Mouse (Mus musculus) liver, postnatal 0 days (tissue): ENCODE results near the gene Lipt2. TPM values are rescaled to one million over a fixed set of nuclear protein-coding genes. Genes with fewer than 3 reads are reported as not detected.

Source experiments
- ATAC-seq: fragments of 200-750 bp; cut with Nextera tagmentation; 2 replicates; pipeline ENCODE4 v1.8.0; 2017; ENCODE audit warnings: mild to moderate bottlenecking, moderate library complexity
- DNase-seq: peaks from one replicate; pipeline ENCODE4 v3.0.0-alpha.2; 2016
- H3K27ac ChIP-seq: fragments of 300-500 bp; sonication (generic); 2 replicates; pipeline ENCODE4 v1.5.1; 2014; ENCODE audit warnings: antibody characterized with exemption, moderate library complexity, mild to moderate bottlenecking, low read depth
- H3K27me3 ChIP-seq: fragments of 300-500 bp; sonication (generic); 2 replicates; pipeline ENCODE4 v1.6.1; 2014; ENCODE audit warnings: low read length, control low read depth, mixed read lengths; ENCODE audit not compliant: insufficient read depth
- H3K36me3 ChIP-seq: fragments of 300-500 bp; sonication (generic); replicated peaks from 2 replicates; pipeline ENCODE4 v1.6.1; 2014; ENCODE audit warnings: mild to moderate bottlenecking, control low read depth, low read length, moderate library complexity, mixed read lengths; ENCODE audit not compliant: insufficient read depth
- H3K4me1 ChIP-seq: fragments of 300-500 bp; sonication (generic); 2 replicates; pipeline ENCODE4 v1.6.1; 2014; ENCODE audit warnings: antibody characterized with exemption, mild to moderate bottlenecking, control low read depth; ENCODE audit not compliant: insufficient read depth
- H3K4me2 ChIP-seq: fragments of 300-500 bp; sonication (generic); 2 replicates; pipeline ENCODE4 v1.6.1; 2014; ENCODE audit warnings: low read depth, mild to moderate bottlenecking, low read length, moderate library complexity, mixed read lengths
- H3K4me3 ChIP-seq: fragments of 300-500 bp; sonication (generic); 2 replicates; pipeline ENCODE4 v1.5.1; 2014; ENCODE audit warnings: low read depth, low read length
- H3K9ac ChIP-seq: fragments of 300-500 bp; sonication (generic); replicated peaks from 2 replicates; pipeline ENCODE4 v1.6.1; 2014; ENCODE audit warnings: mild to moderate bottlenecking, moderate library complexity
- H3K9me3 ChIP-seq: fragments of 300-500 bp; sonication (generic); 2 replicates; pipeline ENCODE4 v1.6.1; 2016; ENCODE audit warnings: mild to moderate bottlenecking, control low read depth, low read length, mixed read lengths
- CTCF ChIP-seq: sonication (generic); IDR thresholded peaks from 2 replicates; pipeline ENCODE4 v1.5.1; 2016; ENCODE audit warnings: antibody characterized with exemption, low read depth
- EP300 ChIP-seq: IDR thresholded peaks from 2 replicates; pipeline ENCODE4 v1.6.1; 2016; ENCODE audit warnings: antibody characterized with exemption, low read depth, mild to moderate bottlenecking
- WGBS: fragments of 180-500 bp; shearing (Covaris S2); extraction: QIAGEN DNeasy Blood & Tissue Kit; methylation state at CpG from one replicate; pipeline ENCODE4 v1.1.7; 2014; ENCODE audit not compliant: insufficient replicate concordance; 5-methylcytosine and 5-hydroxymethylcytosine counted together
- polyA plus RNA-seq: library from polyadenylated mRNA; unstranded; fragments of >200 nt; fragmentation: Nextera tagmentation; extraction: Ambion mirVana; gene quantifications from 2 replicates; pipeline ENCODE4 v1.2.1, GENCODE M21; 2015

The Lipt2 gene
- polyA plus RNA-seq, 1 experiment from 2014 or later, result 6.4 TPM

DNA sequence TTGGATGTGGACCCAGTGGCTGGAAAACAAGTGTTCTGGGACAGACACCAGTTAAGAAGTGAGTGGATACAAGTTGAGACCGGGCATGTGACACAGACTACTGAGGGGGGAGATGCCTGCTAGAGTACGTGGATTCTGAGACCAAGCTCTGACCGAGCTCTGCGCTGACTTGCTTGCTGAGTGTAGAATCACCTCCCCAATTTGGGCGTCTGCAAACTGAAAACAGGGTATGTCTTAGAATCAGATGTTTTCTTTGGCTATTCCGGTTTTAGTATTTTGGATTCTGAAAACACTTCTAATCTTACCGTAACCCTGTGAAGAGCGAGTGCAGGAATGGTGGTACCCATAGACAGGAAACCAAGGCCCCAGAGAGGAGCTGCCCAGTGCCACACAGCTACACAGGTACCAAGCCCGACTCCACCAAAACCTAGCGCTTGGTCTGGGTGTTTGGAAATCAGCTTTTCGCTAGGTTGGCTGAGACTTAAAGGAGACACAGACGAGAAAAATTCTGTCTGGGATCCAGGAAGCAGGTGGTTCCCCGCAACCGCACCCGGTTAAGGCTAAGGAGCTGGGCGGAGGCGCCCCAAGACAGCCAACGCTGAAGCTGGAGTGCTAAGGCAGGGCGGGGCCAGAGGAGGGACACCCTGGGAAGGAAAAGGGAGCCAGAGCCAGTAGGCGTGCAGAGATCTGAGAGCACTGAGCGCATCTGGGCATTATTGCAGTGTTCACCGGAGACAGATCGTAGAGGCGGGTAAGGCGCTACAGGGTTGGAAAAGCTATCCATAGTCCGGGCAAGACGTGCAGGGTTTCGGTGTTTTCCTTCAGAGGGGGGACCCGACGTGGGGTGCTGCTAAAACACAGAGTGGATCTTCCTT is 19.2 kb downstream of the Lipt2 start:
- WGBS, result 9% methylated on average over 30 of the region's 30 CpGs
- peak; percentile 60 for DNase-seq
- peaks cover 25% of the 10 kb centered on the region for H3K4me1 ChIP-seq
- H3K4me2 ChIP-seq, result peak overlapping the region; percentile 82
- no peaks in the 10 kb centered on the region for H3K9me3 ChIP-seq
- H3K27ac ChIP-seq, result no peak overlapping the region
- ATAC-seq, result peak; percentile 70
- H3K4me3 ChIP-seq, result peak overlapping the region; percentile 45
- no peaks in the 10 kb centered on the region for H3K36me3 ChIP-seq
- TF ChIP-seq EP300 (no peak), CTCF (no peak)
- no peak overlapping the region for H3K9ac ChIP-seq
- peaks cover 25% of the 10 kb centered on the region for H3K27me3 ChIP-seq

DNA sequence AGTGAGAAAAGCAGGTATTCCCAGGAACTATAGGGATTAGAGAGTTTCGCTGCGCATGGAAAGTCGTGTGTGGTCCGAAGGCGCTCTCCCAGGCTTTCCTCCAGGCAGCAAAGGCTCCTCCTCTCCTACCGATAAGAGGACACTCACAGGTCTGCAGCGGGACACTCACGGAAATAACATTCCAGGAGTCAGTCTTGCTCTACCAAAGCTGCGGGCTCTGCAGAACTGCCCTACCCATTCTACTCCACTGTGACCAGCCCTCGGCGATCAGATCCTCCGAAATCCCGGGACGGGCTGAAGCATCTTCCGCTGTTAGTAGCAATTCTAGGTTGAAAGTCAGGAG is 19.8 kb downstream of the Lipt2 start:
- Histone ChIP-seq H3K4me2 (peak overlapping the region; percentile 82), H3K9me3 (no peaks in the 10 kb centered on the region), H3K36me3 (no peaks in the 10 kb centered on the region), H3K27ac (no peak overlapping the region), H3K4me1 (peaks cover 25% of the 10 kb centered on the region), H3K4me3 (peak overlapping the region; percentile 45), H3K27me3 (peaks cover 25% of the 10 kb centered on the region), H3K9ac (no peak overlapping the region)
- 4% methylated on average over 15 of the region's 15 CpGs for WGBS
- DNase-seq, result no peak
- peak; percentile 21; the same call in 1 of the 2 replicates for ATAC-seq
- TF ChIP-seq CTCF (no peak), EP300 (no peak)

- TF ChIP-seq EP300, result peak; percentile 89
- TF ChIP-seq CTCF, result no peak
- Histone ChIP-seq H3K4me1 (peaks cover 25% of the 10 kb centered on the region), H3K9me3 (no peaks in the 10 kb centered on the region), H3K27ac (no peak overlapping the region), H3K9ac (no peak overlapping the region), H3K27me3 (peaks cover 25% of the 10 kb centered on the region), H3K4me2 (peak overlapping the region; percentile 82), H3K4me3 (peak overlapping the region; percentile 45), H3K36me3 (no peaks in the 10 kb centered on the region)
- 34% methylated on average over 7 of the region's 7 CpGs for WGBS
- ATAC-seq, result peak; percentile 70
- DNase-seq, result no peak
Measured at GRCm38 (mm10) chr7:100179394-100179793, 20.3 kb downstream of the Lipt2 start.

DNA sequence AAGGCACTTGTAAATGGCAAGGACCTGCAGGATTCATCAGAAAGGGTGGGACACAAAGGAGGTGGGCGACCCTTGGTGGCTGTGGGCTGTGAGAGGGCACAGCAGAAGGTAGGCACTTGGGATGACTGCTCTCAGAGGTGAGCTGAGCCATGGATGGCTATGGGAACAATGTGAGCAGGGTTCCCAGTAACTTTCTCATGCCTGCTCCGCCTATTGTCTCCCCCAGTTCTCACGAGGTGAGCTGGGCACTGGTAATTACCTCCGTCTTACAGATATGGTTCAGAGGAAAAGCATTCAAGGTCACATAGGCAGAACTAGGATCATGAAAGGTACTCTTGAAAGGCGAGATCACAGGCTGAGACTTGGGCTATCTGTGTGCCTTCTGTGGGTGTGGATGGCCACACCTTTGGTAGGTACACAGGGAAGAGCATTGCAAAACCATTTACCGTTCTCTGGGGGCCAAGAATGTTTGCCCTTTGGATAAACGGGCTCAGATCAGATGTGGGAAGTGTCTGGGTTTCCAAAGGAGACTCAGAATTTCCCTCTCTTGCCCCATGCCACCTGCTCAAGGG is 20.8 kb downstream of the Lipt2 start:
- DNase-seq, result no peak
- ATAC-seq, result no peak
- Histone ChIP-seq H3K4me1 (peaks cover 25% of the 10 kb centered on the region), H3K9me3 (no peaks in the 10 kb centered on the region), H3K36me3 (no peaks in the 10 kb centered on the region), H3K4me2 (peak overlapping the region; percentile 82), H3K9ac (no peak overlapping the region), H3K27me3 (peaks cover 25% of the 10 kb centered on the region), H3K4me3 (0 out of 2 replicates have a peak overlapping the region, but pooled peaks have one; percentile 45), H3K27ac (no peak overlapping the region)
- WGBS, result 39% methylated on average over 7 of the region's 7 CpGs
- TF ChIP-seq EP300, result no peak
- no peak for TF ChIP-seq CTCF

DNA sequence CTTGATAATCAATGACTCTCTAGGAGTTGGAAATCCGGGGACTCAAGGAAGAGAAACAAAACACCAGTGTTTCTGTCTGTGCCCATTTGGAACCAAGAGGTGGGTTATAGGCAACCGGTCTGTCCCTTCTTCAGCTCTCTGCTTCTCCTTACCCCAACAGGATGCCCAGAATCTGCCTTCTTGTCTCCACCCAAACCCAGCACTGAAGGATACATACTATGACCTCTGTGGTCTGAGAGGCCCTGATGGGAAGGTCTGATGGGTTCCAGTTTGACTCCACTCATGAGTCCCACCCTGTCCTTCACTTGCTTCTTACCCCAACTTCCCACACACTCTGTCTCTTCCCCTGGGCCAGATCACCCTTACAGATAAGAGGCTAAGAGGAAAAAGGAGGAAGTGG is 22.1 kb downstream of the Lipt2 start:
- no peak overlapping the region for H3K27ac ChIP-seq
- H3K27me3 ChIP-seq, result peaks cover 25% of the 10 kb centered on the region
- DNase-seq, result no peak
- H3K4me3 ChIP-seq, result no peak overlapping the region
- TF ChIP-seq EP300, result no peak
- no peak for TF ChIP-seq CTCF
- H3K9me3 ChIP-seq, result no peaks in the 10 kb centered on the region
- no peak overlapping the region for H3K9ac ChIP-seq
- H3K4me2 ChIP-seq, result no peak overlapping the region
- no peaks in the 10 kb centered on the region for H3K36me3 ChIP-seq
- 74% methylated on average over 2 of the region's 2 CpGs for WGBS
- peaks cover 21% of the 10 kb centered on the region for H3K4me1 ChIP-seq
- ATAC-seq, result no peak

DNA sequence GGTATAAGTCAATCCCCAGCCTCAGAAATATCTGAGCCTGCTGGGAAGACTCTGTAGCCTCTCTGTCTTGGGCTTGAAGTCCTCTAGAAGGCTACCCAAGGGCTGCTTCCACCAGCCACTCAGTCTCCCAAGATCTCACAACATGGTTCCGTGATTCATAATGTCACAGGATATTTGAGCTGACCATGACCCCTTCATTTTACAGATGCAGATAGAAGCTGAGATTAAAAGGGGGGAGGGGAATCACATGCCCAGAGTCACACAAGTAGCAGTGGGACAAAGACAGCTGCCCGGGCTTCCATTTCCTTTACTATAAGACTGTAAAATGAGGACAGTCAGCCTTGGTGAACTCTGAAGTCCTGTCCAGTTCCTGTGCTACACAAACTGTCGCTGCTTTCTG is 22.5 kb downstream of the Lipt2 start:
- 74% methylated on average over 3 of the region's 3 CpGs for WGBS
- Histone ChIP-seq H3K4me3 (no peak overlapping the region), H3K27me3 (peaks cover 25% of the 10 kb centered on the region)

More for the DNA sequence above, 22.5 kb downstream of the Lipt2 start:
- Histone ChIP-seq H3K4me1 (peaks cover 20% of the 10 kb centered on the region), H3K9ac (no peak overlapping the region), H3K27ac (no peak overlapping the region), H3K9me3 (no peaks in the 10 kb centered on the region), H3K4me2 (no peak overlapping the region), H3K36me3 (no peaks in the 10 kb centered on the region)
- TF ChIP-seq CTCF (no peak), EP300 (no peak)
- DNase-seq (no peak), ATAC-seq (no peak)
